Mouse (Mus musculus): ENCODE data around the gene Lmbr1.
"Not testable (repeated sequence)": the region's sequence is repeated elsewhere in the genome, so short reads cannot be mapped to it uniquely, and the experiment has no call there.

Lmbr1 gene

DNA sequence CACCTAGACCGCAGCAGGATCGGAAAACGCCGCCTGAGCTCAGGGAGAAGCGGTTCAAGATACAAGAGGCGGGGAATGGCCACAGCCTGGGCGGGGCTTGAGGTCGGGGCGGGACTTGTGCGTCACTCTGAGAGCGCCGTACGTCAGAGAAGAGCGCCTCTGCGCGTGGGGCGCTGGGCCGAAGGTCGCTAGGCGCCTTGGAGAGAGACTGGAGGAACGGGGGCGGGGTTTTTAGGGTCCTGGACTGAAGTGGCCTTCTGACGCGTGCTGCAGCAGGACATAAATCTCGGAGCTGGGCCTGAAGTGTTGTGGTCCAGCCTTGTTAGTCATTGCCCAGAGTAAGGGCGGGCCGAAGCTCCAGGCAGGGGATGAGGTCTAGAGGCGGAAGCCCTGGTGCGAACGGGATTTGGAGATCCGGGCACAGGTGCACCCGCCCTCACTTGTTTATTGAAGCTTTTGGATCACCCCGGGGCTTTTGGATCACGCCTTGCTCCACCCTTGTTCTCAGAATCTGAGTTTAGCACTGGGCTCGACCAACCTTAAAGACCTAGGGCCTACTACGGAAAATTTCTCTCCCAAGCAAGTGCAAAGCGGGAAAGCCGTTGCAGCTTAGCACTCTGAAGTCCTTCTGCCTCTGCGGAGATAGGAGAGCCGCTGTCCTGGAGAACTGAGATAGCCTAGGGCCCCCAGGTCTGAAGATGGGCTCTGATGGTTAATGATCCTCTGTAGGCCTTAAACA lies at the start of gene Lmbr1:
Lmbr1 (minus strand) TSS at position 93 of the 739 bp plus-strand sequence.
- peak; percentile 90 for DNase-seq

DNA sequence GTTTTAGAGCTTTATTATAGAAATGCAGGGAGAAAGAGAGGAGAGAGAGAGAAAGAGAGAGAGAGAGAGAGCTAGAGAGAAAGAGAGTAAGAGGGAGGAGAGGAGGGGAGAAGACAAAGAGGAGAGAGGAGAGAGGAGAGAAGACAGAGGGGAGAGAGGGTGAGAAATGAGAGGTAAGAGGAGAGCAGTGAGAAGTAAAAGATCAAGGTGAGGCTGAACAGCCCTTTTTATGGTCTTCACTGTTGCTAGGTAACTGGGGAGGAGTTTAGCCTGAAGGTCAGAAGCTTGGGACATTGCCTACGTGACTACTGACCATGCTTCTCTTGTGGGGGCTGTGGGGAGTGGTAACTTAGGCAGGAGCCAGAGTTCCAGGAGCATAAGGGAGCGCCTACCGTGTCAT lies 45.1 kb upstream of the Lmbr1 start:
- DNase-seq, result not testable (repeated sequence)

GRCm38 (mm10) chr5:29413041-29413440 lies 34.9 kb upstream of the Lmbr1 start:
- no peak for DNase-seq

GRCm38 (mm10) chr5:29410854-29411253 lies 32.7 kb upstream of the Lmbr1 start:
- DNase-seq, result no peak

DNA sequence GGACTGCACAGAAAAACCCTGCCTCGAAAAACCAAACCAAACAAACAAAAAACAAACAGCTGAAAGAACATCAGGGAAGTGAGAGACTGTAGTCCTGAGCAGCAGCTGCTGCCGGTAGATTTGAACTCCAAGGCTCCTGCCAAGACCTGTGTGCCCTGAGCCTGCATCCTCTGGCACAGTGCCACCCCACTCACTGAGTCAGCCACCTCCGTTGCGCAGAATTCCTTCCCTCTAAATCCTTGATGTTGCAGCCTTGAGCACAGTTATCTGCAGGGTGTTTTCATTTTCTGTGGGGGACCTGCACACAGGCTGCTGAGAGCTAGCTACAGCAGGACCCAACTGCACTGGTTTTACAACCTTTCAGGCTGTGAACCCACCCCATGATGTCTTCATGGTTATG lies 20.2 kb upstream of the Lmbr1 start:
- no peak for DNase-seq

DNA sequence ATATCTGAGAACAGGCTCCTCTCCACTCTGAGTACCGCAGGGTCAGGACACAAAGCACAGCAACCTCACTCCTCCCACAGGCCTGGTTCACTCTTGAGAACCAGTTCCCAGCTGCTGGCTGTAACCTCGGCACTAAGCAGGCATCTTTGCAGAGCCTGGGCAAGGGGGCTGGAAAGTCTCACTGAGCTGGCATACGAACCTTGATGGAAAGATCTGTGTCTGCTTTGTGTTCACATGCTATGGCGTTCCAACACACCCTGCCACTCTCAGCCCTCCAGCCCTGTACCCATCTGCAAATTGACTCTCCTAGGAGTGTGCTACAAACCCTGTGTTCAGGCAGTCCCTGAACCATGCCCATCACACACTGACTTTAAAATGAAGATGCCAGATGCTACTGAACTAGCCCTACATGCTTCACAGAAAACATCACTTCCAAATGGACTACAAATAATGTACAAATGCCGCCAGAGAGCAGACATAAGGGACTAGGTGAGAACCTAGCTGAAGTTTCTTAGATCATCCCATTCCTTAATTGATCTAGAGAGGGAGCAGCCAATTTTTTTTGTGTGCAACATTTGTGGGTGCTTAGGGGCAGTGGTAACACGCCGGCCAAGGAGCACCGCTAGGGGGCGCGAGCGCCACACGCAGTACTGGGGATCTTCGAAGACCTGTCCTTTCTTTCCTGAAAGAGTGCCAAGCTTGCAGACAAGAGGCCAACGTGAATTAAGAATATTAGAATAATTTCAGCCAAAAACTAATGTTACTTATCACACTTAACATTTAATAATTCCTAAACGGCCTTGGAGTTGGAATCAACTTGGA lies 11.0 kb upstream of the Lmbr1 start:
- peak; percentile 57 for DNase-seq

- DNase-seq, result no peak
Measured at GRCm38 (mm10) chr5:29388181-29388943, 10.2 kb upstream of the Lmbr1 start.

GRCm38 (mm10) chr5:29387591-29387990 lies 9.4 kb upstream of the Lmbr1 start:
- no peak for DNase-seq

DNA sequence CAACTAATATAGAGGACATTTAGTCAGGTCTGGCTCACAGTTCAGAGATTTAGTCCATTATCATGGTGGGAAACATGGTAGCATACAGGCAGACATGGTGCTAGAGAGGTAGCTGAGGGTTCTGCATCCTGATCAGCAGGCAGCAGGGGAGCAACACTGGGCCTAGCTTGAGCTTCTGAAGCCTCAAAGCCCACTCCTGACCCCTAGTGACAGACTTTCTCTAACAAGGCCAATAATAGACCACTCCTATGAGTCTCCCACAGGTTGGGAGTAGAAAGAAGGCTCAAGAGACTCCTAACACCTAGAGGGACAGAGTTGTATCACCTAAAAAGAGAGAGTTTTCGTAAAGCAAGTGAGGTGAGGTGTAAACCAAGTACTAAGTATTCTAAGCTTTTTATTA lies 4.6 kb upstream of the Lmbr1 start:
- no peak for DNase-seq

- no peak for DNase-seq
Measured at GRCm38 (mm10) chr5:29380091-29380490, 1.9 kb upstream of the Lmbr1 start.

- peak; percentile 48 for DNase-seq
Measured at GRCm38 (mm10) chr5:29377590-29378297, 446 bp downstream of the Lmbr1 start.

DNA sequence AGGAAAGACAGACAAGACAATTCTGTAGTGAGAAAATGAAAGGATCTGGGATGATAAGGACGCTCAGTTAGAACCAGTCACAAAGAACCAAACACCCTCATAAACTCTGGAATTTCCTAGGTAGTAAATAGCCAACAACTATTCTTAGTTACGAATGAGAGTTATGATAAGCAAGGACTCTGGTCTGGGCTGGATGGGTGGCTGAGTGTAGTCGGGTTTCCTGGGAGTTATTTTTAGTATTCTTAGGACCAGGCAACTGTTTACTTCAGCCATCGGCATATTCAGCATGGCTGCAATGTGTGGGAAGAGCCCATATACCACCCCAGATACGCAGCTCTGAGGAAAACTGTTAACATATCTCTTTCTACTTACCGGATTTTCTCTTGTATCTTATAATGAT lies 14.7 kb downstream of the Lmbr1 start:
- DNase-seq, result no peak

GRCm38 (mm10) chr5:29335836-29336235 lies 42.4 kb downstream of the Lmbr1 start:
- DNase-seq, result no peak

DNA sequence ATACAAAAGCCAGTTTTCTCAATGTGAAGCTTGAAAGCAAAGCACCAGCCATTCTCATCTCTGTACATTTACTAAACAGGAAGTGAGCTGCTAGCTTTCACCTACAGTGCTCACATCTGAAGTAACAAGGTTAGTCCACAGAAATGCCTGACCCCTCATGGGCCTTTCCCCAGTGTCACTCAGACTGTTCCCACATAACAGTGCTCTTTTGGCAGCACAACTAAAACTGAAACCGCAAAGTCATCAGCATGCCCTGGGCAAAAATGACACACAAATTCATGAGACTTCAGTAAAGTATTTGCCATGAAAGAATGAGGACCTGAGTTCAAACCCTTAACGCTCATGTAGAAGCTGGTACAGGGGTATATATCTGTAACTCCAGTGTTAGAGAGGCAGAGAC lies 55.7 kb downstream of the Lmbr1 start:
- no peak for DNase-seq

- no peak for DNase-seq
Measured at GRCm38 (mm10) chr5:29309191-29309590, 69.0 kb downstream of the Lmbr1 start.

DNA sequence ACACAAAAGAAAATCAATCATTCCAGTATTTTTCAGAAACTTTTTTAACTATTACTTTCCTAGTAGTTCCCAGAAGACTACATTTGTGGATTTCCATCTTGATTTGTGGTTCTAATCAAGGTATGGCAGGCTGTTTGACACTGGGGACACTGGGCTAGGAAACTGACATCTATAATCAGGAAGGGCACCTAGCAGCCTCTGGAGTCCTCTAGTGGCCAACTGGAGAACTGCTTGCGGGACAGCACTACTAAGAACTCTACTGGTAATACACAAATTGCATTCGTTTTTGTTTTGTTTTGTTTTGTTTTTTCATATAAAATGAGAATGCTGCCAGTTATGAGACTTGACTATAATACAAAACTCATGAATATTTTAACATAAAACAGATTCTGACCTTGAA lies 85.0 kb downstream of the Lmbr1 start:
- DNase-seq, result peak; percentile 35

- DNase-seq, result no peak
Measured at GRCm38 (mm10) chr5:29290110-29290509, 88.1 kb downstream of the Lmbr1 start.

DNA sequence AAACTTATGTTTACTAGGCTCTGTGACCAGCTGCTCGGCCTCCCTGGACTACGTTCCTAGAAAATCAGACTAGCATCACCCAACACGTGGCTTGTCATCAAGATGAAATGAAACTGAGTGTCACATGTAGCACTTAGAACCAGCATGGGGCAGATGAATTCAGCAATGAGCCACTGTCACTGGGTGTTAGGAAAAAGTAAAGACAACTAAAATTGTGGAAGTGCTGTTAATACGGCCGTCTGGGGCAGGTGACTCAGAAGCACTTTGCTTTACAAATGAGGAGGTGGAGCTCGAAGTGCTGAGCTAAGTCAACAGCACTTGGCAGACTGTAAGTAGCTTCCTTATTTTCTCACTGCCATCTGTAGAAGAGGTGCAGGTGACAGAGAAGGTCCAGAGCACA lies 88.5 kb downstream of the Lmbr1 start:
- DNase-seq, result no peak

GRCm38 (mm10) chr5:29281081-29281480 lies 97.1 kb downstream of the Lmbr1 start:
- DNase-seq, result no peak

GRCm38 (mm10) chr5:29274746-29275145 lies 103.4 kb downstream of the Lmbr1 start:
- DNase-seq, result no peak

GRCm38 (mm10) chr5:29273426-29273825 lies 104.8 kb downstream of the Lmbr1 start:
- no peak for DNase-seq

DNA sequence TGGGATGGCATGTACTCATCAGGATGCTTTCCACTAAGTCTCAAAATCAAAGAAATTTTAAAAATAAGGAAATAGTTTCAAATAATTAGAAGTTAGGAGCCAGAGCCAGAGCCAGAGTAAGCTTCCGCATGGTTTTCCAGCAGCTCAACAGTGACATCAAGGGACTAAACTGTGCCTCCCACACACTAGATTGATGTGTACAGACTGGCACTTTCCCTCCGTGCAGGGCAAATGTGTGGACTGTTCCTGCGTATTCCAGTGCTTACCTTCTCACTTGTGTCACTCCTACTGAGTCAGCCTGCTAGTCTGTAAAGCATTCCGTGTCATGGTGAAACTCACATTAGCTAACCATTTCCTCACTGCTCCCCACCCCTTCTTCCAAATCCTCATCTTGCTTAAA lies 107.3 kb downstream of the Lmbr1 start:
- no peak for DNase-seq

DNA sequence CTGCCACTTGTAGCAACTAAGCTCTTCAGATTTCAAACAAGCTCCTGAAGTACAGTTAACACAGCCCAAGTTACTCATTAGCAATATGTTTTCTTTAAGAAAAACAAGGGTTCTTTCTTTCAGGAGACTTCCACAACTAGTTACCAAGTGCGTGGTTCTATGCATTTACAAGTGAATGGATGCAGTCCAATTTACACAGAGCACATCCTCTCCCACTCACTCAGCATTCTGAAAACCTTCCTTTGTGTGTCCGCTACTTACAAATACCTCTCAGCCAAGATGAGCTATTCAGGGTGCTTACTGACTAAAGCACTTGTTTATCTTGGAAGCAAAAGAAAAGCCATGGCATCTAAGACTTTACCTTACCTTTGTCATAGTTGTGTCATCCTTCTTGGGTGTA lies 124.3 kb downstream of the Lmbr1 start:
- DNase-seq, result no peak
